Mouse (Mus musculus): ENCODE data around the gene Wbp4.

- TF ChIP-seq CTCF (IDR thresholded peaks at IDR 0.05; ENCODE audit: borderline replicate concordance, control insufficient read depth, extremely low read depth, insufficient read depth, low read length, poor library complexity) = no peak
- no peak for TF ChIP-seq POLR2A (IDR thresholded peaks at IDR 0.05; ENCODE audit: control insufficient read depth, extremely low read depth, insufficient read depth, low read length, poor library complexity)
Measured at GRCm38 (mm10) chr14:79486993-79487731, 5.8 kb upstream of the Wbp4 start.

Measured in thymus, adult 2 months (tissue).